Mouse (Mus musculus): ENCODE data around the gene Epo.

- TF ChIP-seq USF1 (IDR thresholded peaks at IDR 0.05; ENCODE audit: low read depth) (no peak), CTCF (IDR thresholded peaks at IDR 0.05; ENCODE audit: control insufficient read depth, insufficient read depth, insufficient read length) (no peak), FOSL1 (IDR thresholded peaks at IDR 0.05; ENCODE audit: insufficient read depth, low read length, poor library complexity, severe bottlenecking) (no peak)
These were observed 1.5 kb downstream of the Epo start for GRCm38 (mm10) chr5:137531414-137532130.

Measured in C2C12 (cell line).